Mouse (Mus musculus): ENCODE results near the gene Il6ra.

DNA sequence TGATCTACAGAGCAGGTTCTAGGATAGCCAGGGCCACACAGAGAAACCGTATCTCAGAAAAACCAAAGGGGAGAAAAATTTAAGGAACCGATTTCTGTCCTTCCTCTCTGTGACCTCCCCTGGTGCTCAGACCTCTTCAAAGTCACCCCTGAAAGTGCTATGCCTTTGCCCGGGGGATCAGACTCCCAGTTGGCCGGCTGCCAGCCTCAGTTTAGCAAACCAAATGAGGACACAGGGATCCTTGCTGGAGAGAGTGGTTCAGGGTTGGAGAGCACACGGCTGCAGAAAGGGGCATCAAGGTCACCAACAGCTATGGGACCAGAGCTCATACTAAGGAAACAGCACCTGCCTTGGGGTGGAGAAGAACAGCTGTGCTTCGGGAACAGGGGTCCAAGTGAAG lies 48.0 kb downstream of the Il6ra start:
- TF ChIP-seq EP300 (IDR thresholded peaks at IDR 0.05; ENCODE audit: low read depth) (no peak), CTCF (IDR thresholded peaks at IDR 0.05; ENCODE audit: low read depth) (no peak)
